In the genomic region with DNA sequence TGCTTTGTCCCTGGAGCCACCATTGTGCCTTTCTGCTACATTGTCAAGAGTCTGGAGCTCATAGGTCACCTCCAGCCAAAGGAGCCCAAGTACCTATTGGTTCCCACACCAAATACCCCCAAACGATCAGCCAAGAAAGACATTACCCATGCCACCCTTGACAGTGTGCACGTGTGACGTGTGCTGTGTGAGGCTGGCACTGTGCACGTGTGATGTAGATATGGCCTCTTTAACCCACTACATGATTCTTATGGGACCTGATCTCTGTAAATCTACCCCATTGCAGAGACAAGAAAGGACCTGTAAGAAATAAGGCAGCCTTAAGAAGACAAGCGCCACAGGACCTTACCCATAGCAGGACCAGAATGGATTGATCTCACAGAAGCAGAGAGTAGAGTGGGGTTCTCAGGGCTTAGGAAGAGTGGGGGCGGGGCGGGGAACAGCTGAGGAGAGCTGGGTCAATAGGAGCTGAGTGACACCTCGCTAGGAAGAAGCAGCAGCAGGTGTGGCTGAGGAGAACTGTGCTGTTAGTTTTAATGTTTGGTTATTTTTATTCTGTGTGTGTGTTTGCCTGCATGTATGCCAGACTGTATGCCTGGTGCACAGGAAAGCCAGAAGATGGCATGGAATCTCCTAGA, we compare ENCODE assay signal across 21 mouse cellular contexts.
"Had no signal": no experiment of that assay in that cellular context is flagged by ENCODE, and none has a peak within 500 bp of the region (broad histone marks: within the 10 kb centered on the region; RNA-seq: fewer than 3 reads in every experiment).

No protein-coding gene starts in this region.

- H3K27me3 ChIP-seq: intestine, embryonic 15.5 days; megakaryocyte, embryonic 14.5 days had no signal

- H3K27ac ChIP-seq: intestine, embryonic 15.5 days; kidney, postnatal 0 days; layer of hippocampus, adult 2 months; left cerebral cortex, adult 2 months; liver, embryonic 13.5 days; midbrain, embryonic 10.5 days; midbrain, embryonic 13.5 days; stomach, postnatal 0 days had no signal

- H3K9me3 ChIP-seq: intestine, embryonic 15.5 days; liver, embryonic 13.5 days; midbrain, embryonic 10.5 days; midbrain, embryonic 13.5 days had no signal

- H3K4me1 ChIP-seq: intestine, embryonic 15.5 days; liver, embryonic 13.5 days; megakaryocyte, embryonic 14.5 days had no signal

- H3K9ac ChIP-seq: intestine, embryonic 15.5 days; liver, embryonic 13.5 days; lung, embryonic 14.5 days; midbrain, embryonic 13.5 days had no signal

- H3K36me3 ChIP-seq: intestine, embryonic 15.5 days; liver, embryonic 13.5 days; midbrain, embryonic 10.5 days; midbrain, embryonic 13.5 days had no signal

- H3K4me3 ChIP-seq: intestine, embryonic 15.5 days; layer of hippocampus, adult 2 months; left cerebral cortex, adult 2 months; liver, embryonic 13.5 days; megakaryocyte, embryonic 14.5 days; midbrain, embryonic 10.5 days; midbrain, embryonic 13.5 days; myocyte had no signal

- H3K4me2 ChIP-seq: intestine, embryonic 15.5 days; liver, embryonic 13.5 days; lung, embryonic 14.5 days; midbrain, embryonic 13.5 days had no signal

- DNase-seq: kidney, adult 11 months; kidney, adult 9 months; kidney, postnatal 25 days; layer of hippocampus, postnatal 36 days; liver, embryonic 13.5 days; lung, embryonic 14.5 days; lung, postnatal 36 days; right cerebral cortex, adult 18-20 months; right cerebral cortex, postnatal 14 days; right cerebral cortex, postnatal 4 days had no signal

- ATAC-seq: intestine, embryonic 15.5 days; lung, postnatal 0 days; midbrain, embryonic 13.5 days; midbrain, embryonic 16.5 days had no signal
